Mouse (Mus musculus): ENCODE data around the gene Ptprg.

Gene Ptprg

GRCm38 (mm10) chr14:11934556-11934955 is 381.2 kb downstream of the Ptprg start:
- H3K4me3 ChIP-seq (replicated peaks; ENCODE audit: low read length), result no peak overlapping the region
- no peaks in the 10 kb centered on the region for H3K36me3 ChIP-seq (ENCODE audit: insufficient read depth, low read length)
- H3K4me1 ChIP-seq (replicated peaks; ENCODE audit: low read depth, low read length), result peaks cover 32% of the 10 kb centered on the region
- H3K9me3 ChIP-seq (ENCODE audit: low read length), result no peaks in the 10 kb centered on the region
- TF ChIP-seq POU5F1 (IDR thresholded peaks at IDR 0.05; ENCODE audit: borderline replicate concordance, low read length), result peak; percentile 21; the same call in 1 of the 2 replicates
- peak; percentile 57 for TF ChIP-seq NANOG (IDR thresholded peaks at IDR 0.05; ENCODE audit: borderline replicate concordance, low read length)
- TF ChIP-seq CTCF (conservative IDR thresholded peaks at IDR 0.05; ENCODE audit: low read length), result no peak
- H3K27me3 ChIP-seq (ENCODE audit: insufficient read depth, low read length), result no peaks in the 10 kb centered on the region

DNA sequence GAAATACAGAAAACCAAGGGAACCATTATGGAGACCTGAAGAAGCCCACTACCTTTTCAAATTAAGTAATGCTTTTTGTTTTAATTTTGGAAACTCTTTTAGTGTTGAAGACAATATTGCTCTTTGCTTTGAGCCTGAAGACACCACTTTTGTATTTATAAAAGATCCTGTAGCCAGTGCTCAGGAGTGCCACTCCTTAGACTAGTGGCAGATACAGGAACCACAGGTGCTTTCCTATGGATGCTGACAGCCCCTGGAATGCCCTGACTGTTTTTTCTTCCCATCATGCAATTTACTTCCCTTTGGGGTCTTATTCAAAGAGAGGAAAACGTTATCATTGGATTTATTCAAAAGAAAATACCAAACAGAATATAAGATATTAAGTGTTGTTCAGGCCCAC is 381.9 kb downstream of the Ptprg start:
- Histone ChIP-seq H3K4me3 (replicated peaks; ENCODE audit: low read length) (no peak overlapping the region), H3K4me1 (replicated peaks; ENCODE audit: low read depth, low read length) (peaks cover 32% of the 10 kb centered on the region), H3K9me3 (ENCODE audit: low read length) (no peaks in the 10 kb centered on the region), H3K36me3 (ENCODE audit: insufficient read depth, low read length) (no peaks in the 10 kb centered on the region), H3K27me3 (ENCODE audit: insufficient read depth, low read length) (no peaks in the 10 kb centered on the region)
- peak; percentile 93 for TF ChIP-seq CTCF (conservative IDR thresholded peaks at IDR 0.05; ENCODE audit: low read length)
- TF ChIP-seq NANOG (IDR thresholded peaks at IDR 0.05; ENCODE audit: borderline replicate concordance, low read length), result no peak
- TF ChIP-seq POU5F1 (IDR thresholded peaks at IDR 0.05; ENCODE audit: borderline replicate concordance, low read length), result no peak

- H3K27me3 ChIP-seq (ENCODE audit: insufficient read depth, low read length), result no peaks in the 10 kb centered on the region
- H3K4me1 ChIP-seq (replicated peaks; ENCODE audit: low read depth, low read length), result peaks cover 29% of the 10 kb centered on the region
- TF ChIP-seq POU5F1 (IDR thresholded peaks at IDR 0.05; ENCODE audit: borderline replicate concordance, low read length) (no peak), CTCF (conservative IDR thresholded peaks at IDR 0.05; ENCODE audit: low read length) (no peak), NANOG (IDR thresholded peaks at IDR 0.05; ENCODE audit: borderline replicate concordance, low read length) (no peak)
- H3K4me3 ChIP-seq (replicated peaks; ENCODE audit: low read length), result no peak overlapping the region
- H3K9me3 ChIP-seq (ENCODE audit: low read length), result no peaks in the 10 kb centered on the region
- H3K36me3 ChIP-seq (ENCODE audit: insufficient read depth, low read length), result no peaks in the 10 kb centered on the region
Measured at GRCm38 (mm10) chr14:11935698-11936097, 382.4 kb downstream of the Ptprg start.

DNA sequence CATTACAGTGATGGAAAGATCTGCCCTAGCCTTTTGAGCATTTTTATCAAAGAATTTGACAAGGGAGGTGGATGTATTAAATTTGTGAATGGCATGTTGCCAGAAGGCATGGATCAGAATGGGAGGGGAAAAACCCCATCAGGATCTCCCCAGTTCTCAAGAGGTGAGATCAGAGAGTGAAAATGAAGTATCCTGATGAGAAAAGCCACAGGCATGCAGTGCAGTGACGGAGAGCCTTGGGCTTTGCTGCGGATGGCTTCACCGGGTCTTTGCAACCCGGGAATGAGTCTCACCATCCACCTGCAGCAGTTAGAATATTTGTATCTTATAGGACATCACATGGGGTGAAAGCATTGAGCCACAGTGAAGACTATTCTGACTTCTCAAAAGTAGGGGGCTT is 385.6 kb downstream of the Ptprg start:
- TF ChIP-seq CTCF (conservative IDR thresholded peaks at IDR 0.05; ENCODE audit: low read length), result no peak
- TF ChIP-seq POU5F1 (IDR thresholded peaks at IDR 0.05; ENCODE audit: borderline replicate concordance, low read length), result no peak
- TF ChIP-seq NANOG (IDR thresholded peaks at IDR 0.05; ENCODE audit: borderline replicate concordance, low read length), result no peak
- Histone ChIP-seq H3K36me3 (ENCODE audit: insufficient read depth, low read length) (no peaks in the 10 kb centered on the region), H3K4me3 (replicated peaks; ENCODE audit: low read length) (no peak overlapping the region), H3K9me3 (ENCODE audit: low read length) (no peaks in the 10 kb centered on the region), H3K4me1 (replicated peaks; ENCODE audit: low read depth, low read length) (peaks cover 20% of the 10 kb centered on the region), H3K27me3 (ENCODE audit: insufficient read depth, low read length) (no peaks in the 10 kb centered on the region)

DNA sequence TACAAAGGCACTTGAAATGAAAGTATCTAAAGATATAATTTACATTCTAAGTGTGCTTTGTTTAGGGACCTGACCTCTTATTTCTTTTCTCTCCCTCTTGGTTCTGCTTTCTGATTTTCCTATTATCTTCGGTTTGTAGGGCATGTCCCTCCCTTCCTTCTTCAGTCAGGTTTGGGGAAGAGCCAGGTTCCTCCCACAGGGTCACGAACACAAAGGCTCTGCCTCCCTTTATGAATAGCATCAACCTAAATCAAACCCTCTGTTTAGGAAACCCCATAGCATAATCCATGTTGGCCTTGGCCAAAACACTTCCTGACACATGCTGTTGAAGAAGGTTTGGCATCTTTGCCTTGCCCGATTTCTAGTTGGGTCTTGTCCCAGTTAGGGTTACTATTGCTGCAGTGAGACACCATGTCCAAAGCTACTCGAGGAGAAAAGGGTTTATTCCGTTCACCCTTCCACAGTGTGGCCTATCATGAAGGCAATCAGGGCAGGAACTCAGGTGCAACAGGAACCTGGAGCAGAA is 388.7 kb downstream of the Ptprg start:
- Histone ChIP-seq H3K36me3 (ENCODE audit: insufficient read depth, low read length) (no peaks in the 10 kb centered on the region), H3K4me3 (replicated peaks; ENCODE audit: low read length) (no peak overlapping the region), H3K4me1 (replicated peaks; ENCODE audit: low read depth, low read length) (peaks cover 3% of the 10 kb centered on the region; the same call in 1 of the 2 replicates), H3K27me3 (ENCODE audit: insufficient read depth, low read length) (no peaks in the 10 kb centered on the region), H3K9me3 (ENCODE audit: low read length) (no peaks in the 10 kb centered on the region)
- TF ChIP-seq NANOG (IDR thresholded peaks at IDR 0.05; ENCODE audit: borderline replicate concordance, low read length), result no peak
- TF ChIP-seq POU5F1 (IDR thresholded peaks at IDR 0.05; ENCODE audit: borderline replicate concordance, low read length), result no peak
- TF ChIP-seq CTCF (conservative IDR thresholded peaks at IDR 0.05; ENCODE audit: low read length), result no peak

GRCm38 (mm10) chr14:11950379-11950778 is 397.0 kb downstream of the Ptprg start:
- H3K9me3 ChIP-seq (ENCODE audit: low read length), result no peaks in the 10 kb centered on the region
- peaks cover 11% of the 10 kb centered on the region for H3K4me1 ChIP-seq (replicated peaks; ENCODE audit: low read depth, low read length)
- no peak for TF ChIP-seq CTCF (conservative IDR thresholded peaks at IDR 0.05; ENCODE audit: low read length)
- no peak for TF ChIP-seq POU5F1 (IDR thresholded peaks at IDR 0.05; ENCODE audit: borderline replicate concordance, low read length)
- no peak for TF ChIP-seq NANOG (IDR thresholded peaks at IDR 0.05; ENCODE audit: borderline replicate concordance, low read length)
- no peak overlapping the region for H3K4me3 ChIP-seq (replicated peaks; ENCODE audit: low read length)
- no peaks in the 10 kb centered on the region for H3K27me3 ChIP-seq (ENCODE audit: insufficient read depth, low read length)
- H3K36me3 ChIP-seq (ENCODE audit: insufficient read depth, low read length), result no peaks in the 10 kb centered on the region

GRCm38 (mm10) chr14:11955020-11955882 is 401.9 kb downstream of the Ptprg start:
- H3K4me3 ChIP-seq (replicated peaks; ENCODE audit: low read length), result no peak overlapping the region
- H3K4me1 ChIP-seq (replicated peaks; ENCODE audit: low read depth, low read length), result no peaks in the 10 kb centered on the region
- H3K27me3 ChIP-seq (ENCODE audit: insufficient read depth, low read length), result no peaks in the 10 kb centered on the region
- no peaks in the 10 kb centered on the region for H3K36me3 ChIP-seq (ENCODE audit: insufficient read depth, low read length)
- no peak for TF ChIP-seq NANOG (IDR thresholded peaks at IDR 0.05; ENCODE audit: borderline replicate concordance, low read length)
- TF ChIP-seq CTCF (conservative IDR thresholded peaks at IDR 0.05; ENCODE audit: low read length), result no peak
- TF ChIP-seq POU5F1 (IDR thresholded peaks at IDR 0.05; ENCODE audit: borderline replicate concordance, low read length), result no peak
- H3K9me3 ChIP-seq (ENCODE audit: low read length), result no peaks in the 10 kb centered on the region

- no peak for TF ChIP-seq CTCF (conservative IDR thresholded peaks at IDR 0.05; ENCODE audit: low read length)
- no peak for TF ChIP-seq POU5F1 (IDR thresholded peaks at IDR 0.05; ENCODE audit: borderline replicate concordance, low read length)
- no peak for TF ChIP-seq NANOG (IDR thresholded peaks at IDR 0.05; ENCODE audit: borderline replicate concordance, low read length)
- H3K27me3 ChIP-seq (ENCODE audit: insufficient read depth, low read length), result no peaks in the 10 kb centered on the region
- no peaks in the 10 kb centered on the region for H3K36me3 ChIP-seq (ENCODE audit: insufficient read depth, low read length)
- no peak overlapping the region for H3K4me3 ChIP-seq (replicated peaks; ENCODE audit: low read length)
- H3K9me3 ChIP-seq (ENCODE audit: low read length), result peaks cover 8% of the 10 kb centered on the region; the same call in 1 of the 2 replicates
- peaks cover 45% of the 10 kb centered on the region for H3K4me1 ChIP-seq (replicated peaks; ENCODE audit: low read depth, low read length)
Measured at GRCm38 (mm10) chr14:11960269-11961121, 407.2 kb downstream of the Ptprg start.

All from E14TG2a.4 (cell line).